Mouse (Mus musculus) lung, embryonic 14.5 days (tissue): Measurements from ENCODE around the gene Cdc42se1. TPM values are rescaled to one million over a fixed set of nuclear protein-coding genes. Genes with fewer than 3 reads are reported as not detected.

Experiments
- ATAC-seq: fragments of 200-750 bp; cut with Nextera tagmentation; 2 replicates; pipeline ENCODE4 v1.8.0; 2017; ENCODE audit warnings: mild to moderate bottlenecking, moderate TSS enrichment, moderate library complexity; ENCODE audit not compliant: insufficient read depth
- DNase-seq: peaks from one replicate; pipeline ENCODE4 v3.0.0-alpha.2; 2015
- H3K27ac ChIP-seq: fragments of 300-500 bp; sonication (generic); 2 replicates; pipeline ENCODE4 v1.5.1; 2014; ENCODE audit warnings: low read depth, mild to moderate bottlenecking, moderate library complexity
- H3K27me3 ChIP-seq: fragments of 300-500 bp; sonication (generic); 2 replicates; pipeline ENCODE4 v1.6.1; 2014; ENCODE audit warnings: low read length, control low read depth; ENCODE audit not compliant: insufficient read depth
- H3K36me3 ChIP-seq: fragments of 300-500 bp; sonication (generic); 2 replicates; pipeline ENCODE4 v1.6.1; 2014; ENCODE audit warnings: control low read depth; ENCODE audit not compliant: insufficient read depth
- H3K4me1 ChIP-seq: fragments of 300-500 bp; sonication (generic); 2 replicates; pipeline ENCODE4 v1.6.1; 2014; ENCODE audit warnings: antibody characterized with exemption, control low read depth; ENCODE audit not compliant: insufficient read depth
- H3K4me2 ChIP-seq: fragments of 300-500 bp; sonication (generic); 2 replicates; pipeline ENCODE4 v1.6.1; 2014; ENCODE audit warnings: mild to moderate bottlenecking
- H3K4me3 ChIP-seq: fragments of 300-500 bp; sonication (generic); 2 replicates; pipeline ENCODE4 v1.5.1; 2014; ENCODE audit warnings: low read depth, low read length
- H3K9ac ChIP-seq: fragments of 300-500 bp; sonication (generic); 2 replicates; pipeline ENCODE4 v1.6.1; 2014
- H3K9me3 ChIP-seq: fragments of 300-500 bp; sonication (generic); 2 replicates; pipeline ENCODE4 v1.6.1; 2016; ENCODE audit warnings: low read depth, low read length, control low read depth
- CTCF ChIP-seq: IDR thresholded peaks from 2 replicates; pipeline ENCODE4 v1.5.1; 2016; ENCODE audit warnings: antibody characterized with exemption, low read depth
- WGBS: fragments of 180-500 bp; shearing (Covaris S2); extraction: QIAGEN DNeasy Blood & Tissue Kit; methylation state at CpG from one replicate; pipeline ENCODE4 v1.1.7; 2014; 5-methylcytosine and 5-hydroxymethylcytosine counted together
- polyA plus RNA-seq: library from polyadenylated mRNA; unstranded; fragments of >200 nt; fragmentation: Nextera tagmentation; extraction: Ambion mirVana; gene quantifications from 2 replicates; pipeline ENCODE4 v1.2.1, GENCODE M21; 2014

Cdc42se1 gene
- polyA plus RNA-seq, 1 experiment from 2014 or later, result 131 TPM

GRCm38 (mm10) chr3:95282381-95282864, 53.9 kb downstream of the Cdc42se1 start:
- DNase-seq (peak; percentile 58), ATAC-seq (no peak)
- no peaks in the 10 kb centered on the region for H3K9me3 ChIP-seq
- H3K4me1 ChIP-seq, result peaks cover 5% of the 10 kb centered on the region; the same call in 1 of the 2 replicates
- H3K36me3 ChIP-seq, result peaks cover 3% of the 10 kb centered on the region; the same call in 1 of the 2 replicates
- H3K4me3 ChIP-seq, result peak overlapping the region; percentile 59
- H3K27ac ChIP-seq, result peak overlapping the region; percentile 98
- TF ChIP-seq CTCF, result no peak
- under 1% methylated on average over 11 of the region's 11 CpGs for WGBS
- peak overlapping the region; percentile 75 for H3K4me2 ChIP-seq
- peak overlapping the region; percentile 83 for H3K9ac ChIP-seq
- no peaks in the 10 kb centered on the region for H3K27me3 ChIP-seq

GRCm38 (mm10) chr3:95282865-95283588, 54.5 kb downstream of the Cdc42se1 start:
- Histone ChIP-seq H3K4me3 (peak overlapping the region; percentile 59), H3K9me3 (no peaks in the 10 kb centered on the region), H3K36me3 (peaks cover 7% of the 10 kb centered on the region; the same call in 1 of the 2 replicates), H3K27me3 (no peaks in the 10 kb centered on the region), H3K27ac (peak overlapping the region; percentile 98), H3K4me2 (peak overlapping the region; percentile 75), H3K4me1 (peaks cover 5% of the 10 kb centered on the region; the same call in 1 of the 2 replicates), H3K9ac (peak overlapping the region; percentile 83)
- peak; percentile 47 for TF ChIP-seq CTCF
- WGBS, result under 1% methylated on average over 51 of the region's 51 CpGs
- peak; percentile 88 for DNase-seq
- ATAC-seq, result peak; percentile 67

GRCm38 (mm10) chr3:95283589-95283941, 55.0 kb downstream of the Cdc42se1 start:
- Histone ChIP-seq H3K4me2 (peak overlapping the region; percentile 75), H3K4me1 (peaks cover 5% of the 10 kb centered on the region; the same call in 1 of the 2 replicates), H3K4me3 (peak overlapping the region; percentile 59), H3K27me3 (no peaks in the 10 kb centered on the region), H3K9me3 (no peaks in the 10 kb centered on the region), H3K27ac (peak overlapping the region; percentile 98), H3K36me3 (peaks cover 13% of the 10 kb centered on the region; the same call in 1 of the 2 replicates), H3K9ac (peak overlapping the region; percentile 83)
- no peak for TF ChIP-seq CTCF
- ATAC-seq (no peak), DNase-seq (no peak)
- under 1% methylated on average over 7 of the region's 7 CpGs for WGBS

GRCm38 (mm10) chr3:95284062-95284461, 55.5 kb downstream of the Cdc42se1 start:
- no peak for DNase-seq
- H3K9me3 ChIP-seq, result no peaks in the 10 kb centered on the region
- TF ChIP-seq CTCF, result no peak
- H3K27ac ChIP-seq, result no peak overlapping the region
- WGBS, result 10% methylated on average over 1 of the region's 1 CpGs
- peak overlapping the region; percentile 83; the same call in 1 of the 2 replicates for H3K9ac ChIP-seq
- peak overlapping the region; percentile 59 for H3K4me3 ChIP-seq
- H3K27me3 ChIP-seq, result no peaks in the 10 kb centered on the region
- no peak for ATAC-seq
- peaks cover 5% of the 10 kb centered on the region; the same call in 1 of the 2 replicates for H3K4me1 ChIP-seq
- peaks cover 15% of the 10 kb centered on the region; the same call in 1 of the 2 replicates for H3K36me3 ChIP-seq
- peak overlapping the region; percentile 75 for H3K4me2 ChIP-seq

GRCm38 (mm10) chr3:95284501-95285281, 56.2 kb downstream of the Cdc42se1 start:
- H3K4me3 ChIP-seq, result 0 out of 2 replicates have a peak overlapping the region, but pooled peaks have one; percentile 59
- H3K27ac ChIP-seq, result no peak overlapping the region
- H3K4me2 ChIP-seq, result peak overlapping the region; percentile 75
- no peak for DNase-seq
- peaks cover 16% of the 10 kb centered on the region; the same call in 1 of the 2 replicates for H3K36me3 ChIP-seq
- no peaks in the 10 kb centered on the region for H3K27me3 ChIP-seq
- H3K9me3 ChIP-seq, result no peaks in the 10 kb centered on the region
- WGBS, result 85% methylated on average over 12 of the region's 12 CpGs
- TF ChIP-seq CTCF, result no peak
- peaks cover 5% of the 10 kb centered on the region; the same call in 1 of the 2 replicates for H3K4me1 ChIP-seq
- H3K9ac ChIP-seq, result no peak overlapping the region
- no peak for ATAC-seq

GRCm38 (mm10) chr3:95285390-95285789, 56.9 kb downstream of the Cdc42se1 start:
- Histone ChIP-seq H3K9me3 (no peaks in the 10 kb centered on the region), H3K4me3 (no peak overlapping the region), H3K36me3 (peaks cover 22% of the 10 kb centered on the region; the same call in 1 of the 2 replicates), H3K27ac (no peak overlapping the region), H3K27me3 (no peaks in the 10 kb centered on the region), H3K4me2 (no peak overlapping the region), H3K9ac (no peak overlapping the region), H3K4me1 (peaks cover 5% of the 10 kb centered on the region; the same call in 1 of the 2 replicates)
- 88% methylated on average over 5 of the region's 5 CpGs for WGBS
- ATAC-seq (no peak), DNase-seq (no peak)
- no peak for TF ChIP-seq CTCF

Other genes with a start within 250 kb of the Cdc42se1 start
- 28.1 and 31.7 TPM in 2 replicates for gene Zfp687, start 213.3 kb upstream of the Cdc42se1 start, polyA plus RNA-seq
- 236 and 250 TPM in 2 replicates for gene Psmd4, start 186.1 kb upstream of the Cdc42se1 start, polyA plus RNA-seq
- gene Pip5k1a, start 121.8 kb upstream of the Cdc42se1 start, polyA plus RNA-seq, result 12.2 and 13.6 TPM in 2 replicates
- gene Vps72, start 117.7 kb upstream of the Cdc42se1 start, polyA plus RNA-seq, result 167 and 170 TPM in 2 replicates
- gene Tmod4, start 104.3 kb upstream of the Cdc42se1 start, polyA plus RNA-seq, result 1.2 and 1.9 TPM in 2 replicates
- 62.7 and 67.9 TPM in 2 replicates for gene Scnm1, start 94.7 kb upstream of the Cdc42se1 start, polyA plus RNA-seq
- gene Lysmd1, start 94.6 kb upstream of the Cdc42se1 start, polyA plus RNA-seq, result 8.2 and 9.4 TPM in 2 replicates
- gene Tnfaip8l2, start 86.4 kb upstream of the Cdc42se1 start, polyA plus RNA-seq, result 3.2 and 4.2 TPM in 2 replicates
- gene Sema6c, start 68.3 kb upstream of the Cdc42se1 start, polyA plus RNA-seq, result 3.7 and 5.4 TPM in 2 replicates
- gene Gabpb2, start 10.8 kb upstream of the Cdc42se1 start, polyA plus RNA-seq, result 13.4 and 14.4 TPM in 2 replicates
- 15.1 and 16.1 TPM in 2 replicates for gene Mllt11, start 3.4 kb downstream of the Cdc42se1 start, polyA plus RNA-seq
- gene Gm128, start 12.9 kb downstream of the Cdc42se1 start, polyA plus RNA-seq, result 0.39 and 0.67 TPM in 2 replicates
- 5.0 and 6.1 TPM in 2 replicates for gene Bnipl, start 22.5 kb downstream of the Cdc42se1 start, polyA plus RNA-seq
- gene Mindy1, start 52.6 kb downstream of the Cdc42se1 start, polyA plus RNA-seq, result 36.5 and 40.0 TPM in 2 replicates
- gene Prune1, start 53.3 kb downstream of the Cdc42se1 start, polyA plus RNA-seq, result 20.0 and 23.5 TPM in 2 replicates
- gene Anxa9, start 78.4 kb downstream of the Cdc42se1 start, polyA plus RNA-seq, result 1.8 and 2.0 TPM in 2 replicates
- 170 and 185 TPM in 2 replicates for gene Cers2, start 86.1 kb downstream of the Cdc42se1 start, polyA plus RNA-seq
- gene Setdb1, start 128.5 kb downstream of the Cdc42se1 start, polyA plus RNA-seq, result 50.7 and 52.0 TPM in 2 replicates
- not detected in 2 replicates for gene 4930558C23Rik, start 174.1 kb downstream of the Cdc42se1 start, polyA plus RNA-seq
- 40.1 and 41.0 TPM in 2 replicates for gene Arnt, start 205.7 kb downstream of the Cdc42se1 start, polyA plus RNA-seq